Mouse (Mus musculus): ENCODE results near the gene Cwf19l2.

DNA sequence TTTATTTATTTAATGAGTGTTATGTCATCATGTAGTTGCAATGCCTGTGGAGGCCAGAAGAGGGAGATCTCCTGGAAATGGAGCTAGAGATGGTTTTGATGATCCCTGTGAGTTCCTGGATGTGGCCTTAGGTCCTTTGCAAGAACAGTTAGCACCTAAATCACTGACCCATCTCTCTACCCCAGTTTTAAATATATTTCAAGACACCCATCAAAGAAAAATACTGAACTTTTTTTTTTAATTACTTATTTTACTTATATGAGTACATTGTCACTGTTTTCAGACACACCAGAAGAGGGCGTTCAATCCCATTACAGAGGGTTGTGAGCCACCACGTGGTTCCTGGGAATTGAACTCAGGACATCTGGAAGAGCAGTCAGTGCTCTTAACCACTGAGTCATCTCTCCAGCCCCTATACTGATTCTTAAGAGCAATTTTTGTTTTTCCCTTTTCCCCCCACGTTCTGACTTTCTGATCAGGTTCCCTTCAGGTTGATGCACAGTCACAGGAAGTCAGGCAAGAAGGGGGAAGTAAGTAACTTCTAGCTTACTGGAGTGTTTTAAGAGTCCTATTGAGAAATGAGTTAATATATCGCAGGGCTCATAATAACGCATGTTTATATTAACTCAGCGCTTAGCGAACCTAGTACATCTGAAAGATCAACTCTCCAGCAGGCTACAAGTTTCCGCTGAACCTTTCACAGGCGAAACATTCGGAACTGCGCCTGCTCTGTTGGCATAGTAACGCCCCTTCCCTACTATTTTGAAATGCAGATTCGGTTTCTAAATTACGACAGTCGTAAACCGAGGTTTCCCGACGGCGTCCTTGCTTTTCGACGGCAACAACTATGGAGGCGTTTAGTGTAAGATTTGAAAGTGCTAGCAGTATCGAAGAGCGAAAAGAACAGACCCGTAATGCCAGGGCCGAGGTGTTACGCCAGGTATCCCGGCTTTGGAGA is at the start of gene Cwf19l2:
- TF ChIP-seq CTCF (IDR thresholded peaks at IDR 0.05; ENCODE audit: borderline replicate concordance, insufficient read depth, low read length) (no peak), POLR2A (IDR thresholded peaks at IDR 0.05; ENCODE audit: low read depth, low read length) (no peak; the same call in none of the 2 replicates)

All from embryonic fibroblast, embryonic 13.5 days (primary cell).